Mouse (Mus musculus) cerebellum, adult 2 months (tissue): ENCODE data around the gene Kmt2e.

Experiments used
- CTCF ChIP-seq: fragments of 200-500 bp; IDR thresholded peaks from 2 replicates; pipeline ENCODE4 v1.5.1; 2011; ENCODE audit warnings: low read depth, mild to moderate bottlenecking, control low read depth, low read length, moderate library complexity, borderline replicate concordance; ENCODE audit not compliant: insufficient read depth
- POLR2A ChIP-seq: fragments of 200-500 bp; IDR thresholded peaks from 2 replicates; pipeline ENCODE4 v1.6.1; 2011; ENCODE audit warnings: low read length, control low read depth, borderline replicate concordance; ENCODE audit not compliant: insufficient read depth

DNA sequence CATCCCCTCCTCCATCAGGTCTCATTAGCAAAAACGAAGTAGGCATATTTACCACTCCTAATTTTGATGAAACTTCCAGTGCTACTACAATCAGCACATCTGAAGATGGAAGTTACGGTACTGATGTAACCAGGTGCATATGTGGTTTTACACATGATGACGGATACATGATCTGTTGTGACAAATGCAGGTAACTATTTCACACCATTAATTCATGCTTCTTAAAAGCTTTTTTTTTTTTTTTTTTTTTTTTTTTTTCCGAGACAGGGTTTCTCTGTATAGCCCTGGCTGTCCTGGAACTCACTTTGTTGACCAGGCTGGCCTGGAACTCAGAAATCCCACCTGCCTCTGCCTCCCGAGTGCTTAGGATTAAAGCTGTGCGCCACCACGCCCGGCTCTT, 30.5 kb downstream of the Kmt2e start:
- TF ChIP-seq CTCF (no peak), POLR2A (no peak)
